Mouse (Mus musculus) right cerebral cortex, postnatal 4 days (tissue): ENCODE data around the gene Rtn4rl1.
"Not testable (repeated sequence)": the region's sequence is repeated elsewhere in the genome, so short reads cannot be mapped to it uniquely, and the experiment has no call there.

Experiments
- DNase-seq: peaks from one replicate; pipeline ENCODE4 v3.0.0-alpha.2; 2022

Rtn4rl1 gene

GRCm38 (mm10) chr11:75280066-75280410 lies 86.5 kb downstream of the Rtn4rl1 start:
- no peak for DNase-seq

DNA sequence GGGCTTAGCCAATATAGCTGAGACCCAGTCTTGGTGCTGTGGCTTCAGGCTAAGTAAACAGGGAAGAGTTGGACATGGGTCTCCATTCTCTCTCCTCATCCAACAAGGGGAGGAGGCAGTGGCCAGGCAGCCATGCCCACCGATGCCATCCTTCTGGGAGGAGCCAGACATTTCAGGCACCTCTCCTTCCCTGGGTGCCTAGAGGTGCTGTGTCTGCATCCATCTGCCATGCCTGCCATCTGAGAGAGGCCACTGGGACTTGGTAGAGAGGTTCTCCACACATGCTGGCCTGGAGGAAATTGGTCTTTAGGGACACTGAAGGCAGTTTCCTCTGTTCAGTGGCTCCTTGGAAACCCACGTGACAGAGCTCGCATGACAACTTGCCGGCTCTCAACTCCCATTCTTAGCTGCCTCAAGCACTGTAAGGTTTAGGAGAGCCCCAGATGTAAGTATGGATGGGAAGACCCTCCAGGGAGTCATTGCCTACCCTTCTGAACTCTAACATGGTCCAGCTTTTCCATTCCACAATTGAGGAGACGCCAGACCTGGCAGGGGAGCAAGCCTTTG lies 86.9 kb downstream of the Rtn4rl1 start:
- no peak for DNase-seq

DNA sequence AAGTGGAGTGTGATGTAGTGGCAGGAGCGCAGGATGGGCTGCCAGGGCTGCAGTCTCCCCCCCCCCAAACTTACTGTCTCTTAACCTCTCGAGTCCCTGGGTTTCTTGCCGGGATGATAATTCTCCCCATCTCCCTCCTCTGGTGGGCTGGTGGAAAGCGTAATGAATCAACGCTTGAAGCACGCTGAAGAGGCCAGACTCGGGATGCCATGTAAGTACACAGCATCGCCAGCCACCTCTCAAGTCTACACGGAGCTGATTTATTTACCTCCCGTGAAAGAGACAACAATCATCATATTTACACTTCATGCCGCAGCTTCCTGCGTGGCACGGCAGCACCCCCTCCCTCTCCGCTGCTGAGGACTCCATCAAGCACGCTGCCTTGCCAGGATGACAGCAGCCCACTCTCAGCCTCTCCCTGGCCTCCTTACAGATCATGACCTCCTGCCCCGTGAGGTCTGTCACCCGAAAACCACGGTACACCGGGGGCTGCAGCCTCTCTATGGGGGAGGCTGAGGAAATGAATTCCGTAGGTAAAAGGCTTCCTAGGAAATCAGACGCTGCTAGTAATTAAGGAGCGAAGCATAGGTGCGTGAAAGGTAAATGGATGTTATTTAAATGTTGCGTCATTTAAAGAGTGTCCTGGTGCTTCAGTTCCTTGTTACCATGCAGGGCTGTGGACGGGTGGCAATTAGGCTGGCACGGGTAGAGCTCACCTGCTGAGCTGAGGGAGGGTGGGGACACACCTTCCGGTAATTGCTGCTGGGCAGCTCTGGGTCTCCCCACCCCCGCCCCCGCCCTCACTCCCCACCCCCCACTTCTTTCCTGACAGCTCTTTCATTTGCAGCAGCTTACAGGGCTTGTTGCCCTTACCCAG lies 88.0 kb downstream of the Rtn4rl1 start:
- DNase-seq, result no peak

DNA sequence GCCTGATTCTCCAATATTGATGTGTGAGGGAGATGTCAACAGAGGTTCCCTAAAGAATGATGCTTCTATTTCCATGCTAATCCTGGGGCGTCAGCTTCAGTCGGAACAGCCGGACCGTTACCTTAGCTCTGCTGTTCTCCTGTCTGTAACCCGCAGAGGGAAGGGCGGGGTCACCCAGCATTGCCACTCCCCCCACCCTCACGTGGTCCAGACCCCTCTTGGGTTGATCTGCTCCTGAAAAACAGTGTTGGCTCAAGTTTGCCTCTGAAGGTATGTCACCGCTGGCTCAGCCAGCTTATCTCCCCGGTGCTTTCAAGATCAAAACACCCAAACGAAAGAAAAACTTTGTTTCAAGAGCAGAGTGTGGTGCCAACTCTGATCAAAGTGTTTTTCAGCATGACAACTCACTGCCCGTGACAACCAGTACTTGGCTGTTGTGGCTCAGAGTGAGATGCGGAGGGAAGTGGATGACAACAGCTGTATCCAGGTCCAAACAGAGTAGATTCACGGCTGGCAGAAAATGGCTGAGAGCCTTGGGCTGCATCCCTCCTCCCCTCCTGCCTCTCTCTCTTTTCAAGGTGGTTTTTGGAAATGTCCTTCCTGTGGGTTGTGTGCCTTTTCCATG lies 89.0 kb downstream of the Rtn4rl1 start:
- no peak for DNase-seq

DNA sequence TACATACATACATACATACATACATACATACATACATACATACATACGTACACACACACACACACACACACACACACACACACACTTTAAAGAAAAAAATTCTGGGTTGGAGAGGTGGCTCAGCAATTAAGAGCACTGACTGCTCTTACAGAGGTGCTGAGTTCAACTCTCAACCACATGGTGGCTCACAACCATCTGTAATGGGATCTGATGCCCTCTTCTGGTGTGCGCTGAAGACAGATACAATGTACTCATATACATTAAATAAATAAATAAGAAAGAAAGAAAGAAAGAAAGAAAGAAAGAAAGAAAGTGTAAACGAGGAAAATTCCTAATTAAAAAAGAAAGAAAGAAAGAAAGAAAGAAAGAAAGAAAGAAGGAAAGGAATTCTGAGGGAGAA lies 90.2 kb downstream of the Rtn4rl1 start:
- DNase-seq, result not testable (repeated sequence)

DNA sequence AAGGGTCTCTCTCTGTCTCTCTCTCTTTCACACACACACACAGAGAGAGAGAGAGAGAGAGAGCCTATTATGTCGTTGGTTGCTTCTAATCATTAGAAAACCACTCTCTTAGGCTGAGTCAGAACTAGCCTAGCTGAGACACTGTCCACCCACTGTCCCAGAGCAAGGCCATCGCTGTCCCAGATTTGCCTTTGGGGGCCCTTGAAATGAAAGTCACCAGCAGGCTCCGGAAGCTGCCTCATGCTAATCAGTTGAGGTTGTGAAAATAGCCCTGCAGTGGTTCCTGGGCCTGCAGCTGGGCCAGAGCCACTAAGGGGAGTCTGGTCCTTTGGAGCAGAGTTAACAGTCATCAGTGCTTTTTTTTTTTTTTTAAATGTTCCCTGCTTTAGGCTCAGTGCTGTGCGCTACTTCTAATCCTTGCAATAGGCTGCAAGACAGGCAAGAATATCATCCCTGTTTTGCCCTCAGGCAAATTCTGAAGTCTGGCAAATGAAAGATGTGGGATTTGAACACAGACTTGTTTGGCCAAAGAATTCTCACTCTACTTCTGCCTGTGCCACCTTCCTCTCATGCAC lies 92.4 kb downstream of the Rtn4rl1 start:
- no peak for DNase-seq

DNA sequence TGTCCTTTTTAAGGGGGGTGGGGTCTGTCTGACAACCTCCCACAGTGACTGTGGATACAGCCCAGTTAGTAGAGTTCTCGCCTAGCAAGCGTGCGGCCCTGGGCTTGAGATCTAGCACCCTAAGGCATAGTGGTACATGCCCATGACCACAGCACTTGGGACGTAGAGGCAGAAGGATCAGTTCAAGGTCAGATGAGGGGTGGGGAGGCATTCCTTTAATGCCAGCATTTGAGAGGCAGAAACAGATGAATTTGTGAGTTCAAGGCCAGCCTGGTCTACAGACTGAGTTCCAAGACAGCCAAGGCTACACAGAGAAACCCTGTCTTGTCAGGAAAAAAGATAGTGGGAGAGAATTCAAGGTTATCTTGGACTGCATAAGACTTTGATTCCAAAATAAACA lies 93.3 kb downstream of the Rtn4rl1 start:
- DNase-seq, result no peak

DNA sequence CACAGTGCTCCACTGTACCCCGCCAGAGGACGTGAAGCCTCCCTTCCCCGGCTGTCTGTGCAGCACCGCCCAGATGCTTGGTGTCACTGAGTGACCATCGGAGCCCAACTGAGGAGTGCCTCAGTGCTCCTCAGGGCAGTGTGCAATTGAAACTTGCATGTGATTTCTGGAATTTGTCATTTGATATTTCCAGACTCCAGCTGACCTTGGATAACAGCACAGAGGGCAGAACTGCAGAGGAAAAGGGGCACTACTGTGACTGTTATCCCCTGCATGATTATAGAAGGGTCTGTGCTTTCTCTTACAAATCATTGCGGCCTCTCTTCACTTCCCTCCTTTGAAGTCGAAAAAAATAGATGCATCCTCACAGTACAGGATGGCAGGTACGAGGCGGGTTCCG lies 94.4 kb downstream of the Rtn4rl1 start:
- no peak for DNase-seq

GRCm38 (mm10) chr11:75288517-75288916 lies 94.9 kb downstream of the Rtn4rl1 start:
- DNase-seq, result no peak

DNA sequence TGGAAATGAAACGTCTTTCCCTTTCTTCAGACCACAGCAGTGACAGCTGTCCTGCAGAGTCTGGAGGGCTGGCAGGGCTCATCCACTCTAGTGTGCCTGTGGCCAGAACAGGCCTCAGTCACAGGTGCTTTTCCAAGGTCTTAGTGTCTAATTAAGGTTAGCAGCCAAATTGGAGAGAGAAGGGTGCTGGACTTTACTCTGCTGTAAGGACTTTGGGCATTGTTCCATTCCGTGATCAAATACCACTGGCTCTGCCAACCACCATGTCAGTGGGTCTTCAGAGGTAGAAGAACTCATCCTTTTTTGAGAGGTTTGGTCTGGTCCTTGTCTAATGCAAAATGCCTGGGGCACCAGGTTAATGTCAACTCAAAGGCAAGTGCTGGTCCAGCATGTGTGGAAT lies 95.5 kb downstream of the Rtn4rl1 start:
- DNase-seq, result no peak

- DNase-seq, result peak; percentile 93
Measured at GRCm38 (mm10) chr11:75290566-75291271, 97.1 kb downstream of the Rtn4rl1 start.

DNA sequence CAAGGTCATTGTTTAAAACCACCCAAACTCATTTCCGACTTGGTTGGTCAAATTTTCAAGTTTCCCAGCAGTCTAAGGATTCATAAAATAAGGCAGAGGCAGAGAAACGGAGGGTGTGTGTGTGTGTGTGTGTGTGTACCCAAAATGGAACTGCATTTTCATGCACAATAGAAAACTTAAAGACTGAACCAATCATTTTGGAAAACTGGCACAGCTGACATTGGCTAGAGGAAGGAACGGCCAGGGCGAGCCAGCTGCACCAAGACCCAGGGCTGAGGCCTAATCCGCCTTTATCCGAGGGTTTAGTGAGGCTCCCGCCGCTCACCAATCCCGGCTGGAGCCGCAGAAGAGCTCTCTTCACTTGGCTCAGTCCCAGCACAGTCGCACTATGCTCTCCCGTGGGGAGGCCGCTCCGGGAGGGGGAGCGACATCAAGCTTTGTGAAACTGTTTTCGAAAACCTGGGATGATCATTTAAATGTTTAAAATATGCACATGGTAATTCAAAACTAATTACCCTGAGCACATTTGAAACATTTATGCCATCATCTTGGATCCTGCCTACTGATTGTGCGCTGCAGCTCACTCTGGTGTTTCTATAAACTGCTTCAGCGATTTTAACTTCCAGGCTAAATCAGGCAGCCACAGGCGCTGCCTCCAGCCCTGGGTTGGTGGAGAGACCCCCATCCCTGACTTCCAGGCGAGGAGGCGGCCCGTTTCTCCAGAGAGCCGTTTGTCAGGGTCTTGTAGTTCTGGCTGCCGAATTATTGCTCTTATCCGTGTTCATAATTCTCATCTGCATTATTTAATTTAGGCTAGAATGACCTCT lies 98.0 kb downstream of the Rtn4rl1 start:
- DNase-seq, result peak; percentile 73

DNA sequence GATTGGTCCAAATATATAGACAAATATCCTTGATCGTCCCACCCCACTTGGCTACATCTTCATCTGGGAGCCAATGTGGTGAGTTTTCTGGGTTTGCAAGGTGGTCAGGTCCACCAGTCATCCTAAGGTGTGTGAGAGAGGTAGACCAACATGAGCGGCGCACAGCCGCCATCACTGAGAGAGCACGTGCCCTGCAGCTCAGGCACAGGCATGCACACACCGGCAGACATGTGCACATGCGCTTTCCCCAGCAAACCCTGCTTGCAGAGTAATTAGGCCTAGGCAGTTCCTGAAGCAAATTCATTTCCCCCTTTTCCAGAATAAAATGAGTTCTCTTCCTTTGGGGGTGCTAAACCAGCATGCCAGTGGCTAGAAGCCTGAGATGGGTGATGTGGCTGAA lies 98.7 kb downstream of the Rtn4rl1 start:
- DNase-seq, result no peak

- DNase-seq, result no peak
Measured at GRCm38 (mm10) chr11:75293852-75294361, 100.3 kb downstream of the Rtn4rl1 start.

- DNase-seq, result no peak
Measured at GRCm38 (mm10) chr11:75294862-75295261, 101.3 kb downstream of the Rtn4rl1 start.

- DNase-seq, result not testable (repeated sequence)
Measured at GRCm38 (mm10) chr11:75295534-75295933, 102.0 kb downstream of the Rtn4rl1 start.

- DNase-seq, result no peak
Measured at GRCm38 (mm10) chr11:75296406-75297005, 102.9 kb downstream of the Rtn4rl1 start.

DNA sequence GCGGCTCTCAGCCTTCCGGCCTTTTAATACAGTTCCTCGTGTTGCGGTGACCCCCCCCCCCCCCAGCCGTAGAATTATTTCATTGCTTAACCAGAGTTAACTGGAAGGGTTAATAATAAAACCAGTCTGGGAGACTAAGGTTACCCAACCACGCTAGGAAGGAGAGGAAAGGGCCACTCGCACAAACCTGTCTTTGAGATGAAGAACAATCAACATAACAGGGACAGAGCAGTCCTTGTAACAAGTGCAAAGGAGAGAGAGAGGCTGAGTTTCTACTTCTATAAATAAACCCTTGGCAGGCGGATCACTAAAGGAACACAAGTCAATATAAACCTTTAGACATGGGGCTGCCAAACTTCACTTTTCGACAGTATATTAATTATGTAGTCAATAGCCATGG lies 104.0 kb downstream of the Rtn4rl1 start:
- DNase-seq, result no peak

DNA sequence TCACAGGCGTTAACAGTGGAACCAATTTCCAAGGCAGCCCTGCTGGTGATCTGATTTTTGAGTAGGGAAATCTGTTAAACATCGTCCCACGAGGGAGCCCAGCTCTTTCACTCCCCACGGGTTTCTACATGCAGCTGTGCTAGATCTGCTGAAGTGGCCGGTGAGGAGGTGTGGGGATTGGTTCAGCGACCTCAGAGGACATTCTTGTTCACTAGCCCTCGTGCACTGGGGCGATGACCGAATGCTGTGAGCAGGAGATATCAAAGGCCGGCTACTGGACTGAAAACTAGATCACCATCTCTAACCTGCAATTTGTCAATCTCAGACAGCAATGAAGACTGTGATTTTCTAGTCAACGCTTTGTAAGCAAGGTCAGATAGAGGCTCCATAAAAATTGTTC lies 104.9 kb downstream of the Rtn4rl1 start:
- DNase-seq, result no peak

DNA sequence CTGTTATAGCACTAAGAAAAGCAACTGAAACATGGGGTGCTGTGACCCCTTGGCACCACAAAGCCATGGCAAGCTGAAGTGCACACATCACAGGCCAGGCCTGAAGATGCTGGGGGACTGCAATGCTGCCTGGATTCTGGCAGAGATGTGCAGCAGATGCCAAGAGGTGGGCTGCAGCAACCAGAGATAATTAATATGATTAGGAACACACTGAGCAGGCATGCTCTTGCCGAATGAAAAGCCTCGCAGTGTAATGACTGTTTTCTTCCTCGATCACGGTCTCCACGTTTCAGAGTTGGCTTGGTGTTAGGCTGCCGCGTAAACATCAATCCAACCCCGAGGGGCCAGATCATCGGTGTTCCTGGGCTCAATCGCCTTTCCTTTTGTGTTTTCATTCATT lies 106.2 kb downstream of the Rtn4rl1 start:
- no peak for DNase-seq

DNA sequence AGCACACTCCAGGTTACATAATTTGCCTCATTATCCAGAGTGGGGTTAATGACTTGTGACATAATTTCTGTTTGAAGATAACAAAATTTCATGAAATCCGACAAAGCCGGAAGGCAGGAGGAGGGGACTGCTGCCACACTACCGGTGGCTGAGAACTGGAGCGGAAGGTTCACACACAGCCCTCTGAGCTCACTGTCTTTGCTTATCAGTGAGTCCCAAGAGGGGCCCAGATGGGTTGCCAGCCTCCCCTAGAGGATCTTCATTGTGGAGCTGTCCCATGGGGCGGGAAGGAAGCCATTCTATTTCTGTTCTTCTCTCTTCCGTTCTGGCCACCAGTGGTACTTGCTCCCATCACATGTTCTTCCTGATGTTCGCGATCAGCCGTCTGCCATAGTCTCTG lies 107.4 kb downstream of the Rtn4rl1 start:
- DNase-seq, result no peak

DNA sequence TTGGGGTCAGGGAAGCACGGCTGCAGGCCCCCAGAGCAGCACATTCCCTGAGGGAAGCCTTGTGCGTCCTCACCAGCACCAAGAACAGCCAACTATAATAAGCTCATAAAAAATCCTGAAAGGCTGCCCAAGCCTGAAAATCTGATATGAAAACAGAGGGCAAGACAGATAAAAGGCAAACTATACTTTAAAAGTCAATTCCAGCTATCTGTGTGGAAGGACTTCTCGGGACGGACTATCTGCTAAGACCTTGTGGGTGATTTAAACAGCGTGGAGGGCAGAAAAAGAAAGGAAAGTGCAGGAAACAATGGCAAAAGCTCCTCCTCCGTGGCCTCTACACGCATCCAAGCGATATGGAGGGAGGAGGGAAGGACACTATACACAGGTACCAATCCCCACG lies 111.2 kb downstream of the Rtn4rl1 start:
- no peak for DNase-seq
